Mouse (Mus musculus) ES-E14 (cell line): ENCODE results near the gene Scarb1.

ENCODE experiments used
- HCFC1 ChIP-seq: IDR thresholded peaks from 2 replicates; pipeline ENCODE4 v1.6.1; 2012; ENCODE audit warnings: low read length, inconsistent platforms, borderline replicate concordance; ENCODE audit not compliant: insufficient read depth
- ZNF384 ChIP-seq: IDR thresholded peaks from 2 replicates; pipeline ENCODE4 v1.6.1; 2012; ENCODE audit warnings: low read depth, low read length, inconsistent platforms

GRCm38 (mm10) chr5:125355650-125356049, 14.8 kb upstream of the Scarb1 start:
- no peak for TF ChIP-seq HCFC1
- TF ChIP-seq ZNF384 = no peak
